Mouse (Mus musculus) stomach, embryonic 16.5 days (tissue): ENCODE results near the gene Ybx2. TPM values are rescaled to one million over a fixed set of nuclear protein-coding genes. Genes with fewer than 3 reads are reported as not detected.

Source experiments
- microRNA-seq: library from miRNA; unstranded; fragments of <30 nt; microRNA quantifications from one replicate; pipeline ENCODE4, GENCODE M21; 2016
- polyA plus RNA-seq: library from polyadenylated mRNA; unstranded; fragments of >200 nt; fragmentation: Nextera tagmentation; extraction: Ambion mirVana; gene quantifications from 2 replicates; pipeline ENCODE4 v1.2.1, GENCODE M21; 2015

The Ybx2 gene
- polyA plus RNA-seq, 1 experiment from 2014 or later, result 3.8 TPM

Small RNA genes within 50 kb of the gene (microRNA-seq; reads per million reads assigned to microRNA genes)
- not detected for gene Gm44349

Other genes with a start within 250 kb of the Ybx2 start
- gene Tnfsf12, start 239.9 kb upstream of the Ybx2 start, polyA plus RNA-seq, result 8.8 and 9.6 TPM in 2 replicates
- 2.9 and 4.2 TPM in 2 replicates for gene Tnfsfm13, start 239.7 kb upstream of the Ybx2 start, polyA plus RNA-seq
- gene Polr2a, start 177.2 kb upstream of the Ybx2 start, polyA plus RNA-seq, result 17.7 and 20.6 TPM in 2 replicates
- 0.17 TPM in 1 of 2 replicates, not detected in the other for gene Slc35g3, start 173.8 kb upstream of the Ybx2 start, polyA plus RNA-seq
- gene Zbtb4, start 169.9 kb upstream of the Ybx2 start, polyA plus RNA-seq, result 3.4 TPM in 2 replicates
- 5.3 and 10.3 TPM in 2 replicates for gene Chrnb1, start 139.9 kb upstream of the Ybx2 start, polyA plus RNA-seq
- gene Fgf11, start 133.9 kb upstream of the Ybx2 start, polyA plus RNA-seq, result 1.8 and 2.5 TPM in 2 replicates
- gene Tmem102, start 130.2 kb upstream of the Ybx2 start, polyA plus RNA-seq, result 14.2 and 15.0 TPM in 2 replicates
- gene Gm39566, start 120.5 kb upstream of the Ybx2 start, polyA plus RNA-seq, result 0.03 TPM in 1 of 2 replicates, not detected in the other
- gene Spem2, start 117.3 kb upstream of the Ybx2 start, polyA plus RNA-seq, result not detected in 2 replicates
- not detected in 2 replicates for gene Spem1, start 113.6 kb upstream of the Ybx2 start, polyA plus RNA-seq
- gene Nlgn2, start 98.0 kb upstream of the Ybx2 start, polyA plus RNA-seq, result 5.3 and 6.4 TPM in 2 replicates
- 377 and 401 TPM in 2 replicates for gene Tmem256, start 97.3 kb upstream of the Ybx2 start, polyA plus RNA-seq
- 85.1 and 98.5 TPM in 2 replicates for gene Plscr3, start 89.4 kb upstream of the Ybx2 start, polyA plus RNA-seq
- gene Tnk1, start 77.1 kb upstream of the Ybx2 start, polyA plus RNA-seq, result 15.3 and 19.1 TPM in 2 replicates
- not detected in 2 replicates for gene Tmem95, start 57.8 kb upstream of the Ybx2 start, polyA plus RNA-seq
- gene Kctd11, start 54.4 kb upstream of the Ybx2 start, polyA plus RNA-seq, result 15.1 and 24.7 TPM in 2 replicates
- 4.0 and 5.1 TPM in 2 replicates for gene Acap1, start 40.3 kb upstream of the Ybx2 start, polyA plus RNA-seq
- gene 2810408A11Rik, start 34.8 kb upstream of the Ybx2 start, polyA plus RNA-seq, result 4.9 TPM in 2 replicates
- 7.5 TPM in 2 replicates for gene Neurl4, start 34.7 kb upstream of the Ybx2 start, polyA plus RNA-seq
- gene Gps2, start 21.9 kb upstream of the Ybx2 start, polyA plus RNA-seq, result 61.6 and 63.4 TPM in 2 replicates
- 1,516 and 1,535 TPM in 2 replicates for gene Eif5a, start 13.8 kb upstream of the Ybx2 start, polyA plus RNA-seq
- gene Slc2a4, start 12.4 kb downstream of the Ybx2 start, polyA plus RNA-seq, result 38.3 and 39.1 TPM in 2 replicates
- gene Cldn7, start 29.0 kb downstream of the Ybx2 start, polyA plus RNA-seq, result 397 and 438 TPM in 2 replicates
- 17.5 and 17.7 TPM in 2 replicates for gene Ctdnep1, start 45.4 kb downstream of the Ybx2 start, polyA plus RNA-seq
- gene Elp5, start 46.7 kb downstream of the Ybx2 start, polyA plus RNA-seq, result 102 and 103 TPM in 2 replicates
- 485 and 494 TPM in 2 replicates for gene Gabarap, start 55.3 kb downstream of the Ybx2 start, polyA plus RNA-seq
- gene Phf23, start 60.0 kb downstream of the Ybx2 start, polyA plus RNA-seq, result 44.3 and 47.9 TPM in 2 replicates
- 17.7 and 22.3 TPM in 2 replicates for gene Dvl2, start 64.8 kb downstream of the Ybx2 start, polyA plus RNA-seq
- gene Acadvl, start 79.6 kb downstream of the Ybx2 start, polyA plus RNA-seq, result 115 and 119 TPM in 2 replicates
- 8.4 and 9.0 TPM in 2 replicates for gene Dlg4, start 81.1 kb downstream of the Ybx2 start, polyA plus RNA-seq
- 0.31 TPM in 1 of 2 replicates, not detected in the other for gene Asgr1, start 118.3 kb downstream of the Ybx2 start, polyA plus RNA-seq
- gene Asgr2, start 156.8 kb downstream of the Ybx2 start, polyA plus RNA-seq, result 0.71 and 0.72 TPM in 2 replicates
- gene Mgl2, start 194.5 kb downstream of the Ybx2 start, polyA plus RNA-seq, result 1.4 and 1.6 TPM in 2 replicates
- gene Clec10a, start 220.4 kb downstream of the Ybx2 start, polyA plus RNA-seq, result 1.1 and 1.3 TPM in 2 replicates